Mouse (Mus musculus): ENCODE data around the gene Slc38a5.

The Slc38a5 gene

DNA sequence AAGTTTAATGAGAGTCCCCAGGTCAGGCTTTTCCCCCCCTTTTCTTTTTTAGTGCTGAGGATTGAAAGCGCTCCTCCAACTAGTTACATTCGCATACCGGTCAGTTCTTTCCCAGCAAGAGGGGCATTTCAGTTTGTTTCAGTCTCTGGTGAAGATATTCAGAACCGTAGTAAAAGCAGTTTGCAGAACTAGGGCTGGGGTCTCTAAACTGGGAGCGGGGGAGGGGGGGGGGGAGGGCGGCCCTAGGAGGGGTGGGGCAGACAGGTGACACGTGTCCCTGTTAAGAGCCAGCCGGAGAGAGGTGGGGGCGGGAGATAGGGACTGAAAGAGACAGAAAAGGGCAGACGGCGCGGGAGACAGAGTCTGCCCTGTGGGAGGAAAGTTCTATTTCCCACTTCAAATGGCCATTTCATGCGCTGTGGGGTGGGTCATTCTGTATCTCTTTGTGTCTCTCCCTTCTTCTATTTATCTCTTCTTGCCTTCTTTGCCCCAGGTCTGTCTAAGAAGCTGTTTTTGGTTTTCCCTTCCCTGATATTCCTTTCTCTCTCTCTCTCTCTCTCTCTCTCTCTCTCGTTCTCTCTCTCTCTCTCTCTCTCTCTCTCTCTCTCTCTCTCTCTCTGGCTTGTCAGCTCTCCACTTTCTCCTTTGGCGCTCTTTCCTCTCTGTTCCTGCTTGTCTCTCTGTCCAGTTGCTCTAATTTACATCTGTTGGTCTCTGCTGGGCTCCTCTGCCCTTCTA is at the start of gene Slc38a5:
Gene Slc38a5 (plus strand): TSS at position 51 of the 738 bp plus-strand sequence.
- DNase-seq (ENCODE audit: low spot score in 2 of 2) = no peak

GRCm38 (mm10) chrX:8222296-8222677 is 48.6 kb upstream of the Slc38a5 start:
- no peak for DNase-seq (ENCODE audit: low spot score in 2 of 2)

GRCm38 (mm10) chrX:8222678-8223421 is 48.1 kb upstream of the Slc38a5 start:
- no peak for DNase-seq (ENCODE audit: low spot score in 2 of 2)

DNA sequence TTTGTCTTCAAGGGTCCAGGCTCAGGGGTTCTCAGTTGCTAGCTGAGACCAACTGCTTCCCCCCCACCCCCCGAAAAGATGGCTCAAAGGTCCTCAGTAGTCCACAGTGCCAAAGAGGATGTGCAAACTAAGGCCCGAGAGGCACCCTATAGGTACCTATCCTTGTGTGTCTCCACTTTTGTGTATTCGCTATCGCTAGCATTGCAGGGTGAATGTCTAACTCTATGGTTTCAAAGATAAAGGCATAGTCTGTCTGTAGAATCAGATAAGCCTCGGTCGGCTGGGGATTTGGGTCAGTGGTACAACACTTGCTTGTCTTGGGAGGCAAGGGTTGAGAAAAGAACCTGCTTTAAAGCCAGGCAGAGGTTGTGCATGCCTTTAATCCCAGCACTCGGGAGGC is 47.5 kb upstream of the Slc38a5 start:
- DNase-seq (ENCODE audit: low spot score in 2 of 2) = no peak

- no peak for DNase-seq (ENCODE audit: low spot score in 2 of 2)
Observed at GRCm38 (mm10) chrX:8230272-8230671, 40.7 kb upstream of the Slc38a5 start.

GRCm38 (mm10) chrX:8233602-8234001 is 37.3 kb upstream of the Slc38a5 start:
- no peak for DNase-seq (ENCODE audit: low spot score in 2 of 2)

DNA sequence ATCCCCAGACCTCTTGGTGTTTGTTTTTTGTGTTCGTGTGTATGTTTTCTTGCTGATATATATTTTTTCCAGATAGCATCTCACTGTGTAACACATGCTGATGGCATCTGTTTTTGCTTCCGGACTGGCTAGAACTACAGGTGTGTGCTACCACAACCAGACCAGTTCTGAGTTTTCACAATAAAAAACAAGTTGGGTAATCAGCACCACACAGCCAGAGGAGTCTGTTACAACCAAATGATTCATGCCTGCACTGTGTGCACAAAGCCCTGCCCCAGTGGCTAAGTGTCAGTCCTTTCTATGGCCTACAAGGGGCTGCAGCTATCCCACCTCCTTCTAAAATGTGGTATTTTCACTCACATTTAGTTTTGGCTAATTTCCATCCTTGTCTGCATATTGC is 34.2 kb upstream of the Slc38a5 start:
- DNase-seq (ENCODE audit: low spot score in 2 of 2) = no peak

- DNase-seq (ENCODE audit: low spot score in 2 of 2) = no peak
Observed at GRCm38 (mm10) chrX:8238804-8239395, 32.0 kb upstream of the Slc38a5 start.

DNA sequence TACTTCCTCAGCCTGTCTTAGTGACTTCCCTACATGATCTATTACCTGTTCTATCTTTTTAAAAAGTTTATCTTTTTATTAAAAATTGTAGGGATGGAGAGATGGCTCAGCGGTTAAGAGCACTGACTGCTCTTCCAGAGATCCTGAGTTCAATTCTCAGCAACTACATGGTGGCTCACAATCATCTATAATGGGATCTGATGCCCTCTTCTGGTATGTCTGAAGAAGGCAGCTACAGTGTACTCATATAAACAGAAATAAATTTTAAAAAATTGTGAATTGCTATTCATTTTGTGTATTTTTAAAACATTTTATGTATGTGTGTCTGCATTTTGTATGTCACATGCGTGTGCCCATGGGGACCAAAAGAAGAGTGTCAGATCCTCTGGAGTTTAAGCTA is 23.3 kb upstream of the Slc38a5 start:
- no peak for DNase-seq (ENCODE audit: low spot score in 2 of 2)

GRCm38 (mm10) chrX:8248542-8249120 is 22.3 kb upstream of the Slc38a5 start:
- DNase-seq (ENCODE audit: low spot score in 2 of 2) = no peak

DNA sequence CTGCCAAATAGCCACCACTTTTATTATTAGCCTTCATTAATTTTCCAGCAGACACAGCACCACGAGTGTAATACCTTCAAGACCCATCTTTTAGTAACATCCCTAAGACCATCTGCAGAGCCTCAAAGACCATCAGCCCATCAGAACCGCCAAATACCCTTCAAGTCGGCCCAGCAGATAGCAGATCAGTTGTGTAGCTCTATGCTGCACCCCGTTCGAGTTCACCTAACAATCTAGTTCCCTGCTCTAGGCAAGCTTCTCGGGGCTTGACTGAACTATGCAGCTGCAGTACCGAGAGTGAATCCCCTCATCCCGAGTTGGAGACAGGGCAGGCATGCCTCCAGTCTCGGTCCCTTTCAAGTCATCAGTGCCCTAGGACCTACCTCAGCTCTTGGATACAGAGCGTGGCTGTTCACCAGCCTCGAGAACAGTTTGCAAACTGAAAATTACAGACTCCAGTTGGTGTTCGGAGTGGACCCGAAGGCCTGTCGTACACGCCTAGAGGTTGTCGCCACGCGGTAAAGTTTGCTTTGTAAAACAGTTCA is 19.1 kb upstream of the Slc38a5 start:
- no peak for DNase-seq (ENCODE audit: low spot score in 2 of 2)

GRCm38 (mm10) chrX:8252334-8253285 is 18.3 kb upstream of the Slc38a5 start, which contains the start of gene Ftsj1:
Ftsj1 (minus strand) TSS chrX:8252406.
- DNase-seq (ENCODE audit: low spot score in 2 of 2) = peak; percentile 54 to 75

DNA sequence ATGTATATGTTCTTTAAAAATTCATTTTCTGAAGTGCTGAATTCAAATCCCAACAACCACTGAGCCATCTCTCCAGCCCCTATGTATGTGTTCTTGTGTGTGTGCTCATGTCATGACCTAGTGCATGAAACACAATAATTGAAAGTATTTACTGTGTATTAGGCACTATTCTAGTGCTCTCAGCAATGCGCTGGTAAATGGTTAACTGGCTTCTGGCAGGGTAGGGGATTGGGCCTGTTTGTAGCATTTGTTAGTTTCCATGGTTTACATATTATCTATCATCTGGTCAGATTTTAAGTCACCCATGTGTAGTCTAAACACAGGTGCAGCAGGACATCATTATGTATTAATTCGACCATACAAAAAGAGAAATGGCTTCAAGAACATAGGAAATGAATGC is 17.2 kb upstream of the Slc38a5 start:
- no peak for DNase-seq (ENCODE audit: low spot score in 2 of 2)

GRCm38 (mm10) chrX:8255807-8256206 is 15.1 kb upstream of the Slc38a5 start:
- no peak for DNase-seq (ENCODE audit: low spot score in 2 of 2)

GRCm38 (mm10) chrX:8259478-8259877 is 11.5 kb upstream of the Slc38a5 start:
- no peak for DNase-seq (ENCODE audit: low spot score in 2 of 2)

- no peak for DNase-seq (ENCODE audit: low spot score in 2 of 2)
Observed at GRCm38 (mm10) chrX:8263156-8263804, 7.7 kb upstream of the Slc38a5 start.

- no peak for DNase-seq (ENCODE audit: low spot score in 2 of 2)
Observed at GRCm38 (mm10) chrX:8264222-8264621, 6.7 kb upstream of the Slc38a5 start.

- no peak for DNase-seq (ENCODE audit: low spot score in 2 of 2)
Observed at GRCm38 (mm10) chrX:8272000-8272399, 1.1 kb downstream of the Slc38a5 start.

DNA sequence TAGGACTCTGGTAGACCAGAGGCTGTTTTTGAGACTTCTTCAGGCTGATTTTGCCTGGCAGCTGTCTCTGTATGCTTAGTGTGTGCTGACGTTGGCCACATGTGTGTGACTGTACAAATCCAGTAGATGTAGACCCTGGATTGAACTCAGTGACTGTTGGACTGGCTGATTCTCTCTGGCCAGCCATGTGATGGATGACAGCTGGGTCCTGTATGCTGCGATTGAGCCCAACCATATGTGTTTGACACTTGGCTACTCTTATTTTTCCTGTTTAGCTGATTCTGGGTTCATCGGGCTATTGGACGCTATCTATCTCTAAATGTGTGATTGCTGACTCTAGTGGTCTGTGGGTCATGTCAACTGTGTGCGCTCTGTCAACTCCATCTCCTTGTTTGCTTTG is 3.1 kb downstream of the Slc38a5 start:
- DNase-seq (ENCODE audit: low spot score in 2 of 2) = no peak

DNA sequence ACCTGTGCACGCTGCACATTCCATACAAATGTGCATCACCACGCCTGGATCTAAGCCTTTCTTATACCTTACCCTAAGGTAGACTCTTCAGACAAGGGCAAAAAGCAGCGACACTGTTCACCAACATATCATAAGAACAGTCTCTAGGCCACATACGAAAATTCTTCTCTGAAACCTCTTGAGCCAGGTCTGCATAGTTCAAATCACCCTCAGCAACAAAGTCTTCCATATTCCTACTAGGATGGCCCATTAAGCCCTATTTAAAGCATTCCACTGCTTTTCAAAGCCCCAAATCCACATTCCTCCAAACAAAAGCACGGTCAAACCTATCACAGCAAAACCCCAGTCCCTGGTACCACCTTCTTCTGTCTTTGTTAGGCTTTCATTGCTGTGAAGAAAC is 17.7 kb downstream of the Slc38a5 start:
- no peak for DNase-seq (ENCODE audit: low spot score in 2 of 2)

All from urinary bladder, adult 18-20 months (tissue).